Comparison of ENCODE assay signal across 24 mouse cellular contexts in genomic region chr10:75227381-75227780, GRCm38 (mm10). TPM values are rescaled to one million over a fixed set of nuclear protein-coding genes. Genes with fewer than 3 reads are reported as not detected.
DNase-seq lines count a peak whose midpoint lies in the region; ATAC-seq and TF ChIP-seq lines count a peak whose summit lies in the region.
"Had no signal": no experiment of that assay in that cellular context is flagged by ENCODE, and none has a peak within 500 bp of the region (broad histone marks: within the 10 kb centered on the region; RNA-seq: fewer than 3 reads in every experiment).

No protein-coding gene starts in this region.

- H3K27me3 ChIP-seq in G1E (ENCODE audit: insufficient read depth, low read length) = no peaks in the 10 kb centered on the region
- H3K27me3 ChIP-seq in intestine, postnatal 0 days (replicated peaks; ENCODE audit: control insufficient read depth, insufficient read depth, low read length) = no peaks in the 10 kb centered on the region
- H3K27me3 ChIP-seq: CH12.LX; embryonic facial prominence, embryonic 12.5 days; forebrain, embryonic 12.5 days; Patski had no signal

- no peak overlapping the region for H3K4me3 ChIP-seq in G1E (ENCODE audit: low read depth, low read length)
- no peak overlapping the region for H3K4me3 ChIP-seq in intestine, postnatal 0 days (ENCODE audit: low read depth, low read length)
- H3K4me3 ChIP-seq: embryonic facial prominence, embryonic 10.5 days; embryonic facial prominence, embryonic 12.5 days; forebrain, embryonic 12.5 days had no signal

- DNase-seq in adrenal gland, adult (ENCODE audit: inconsistent age in 2 of 2, low spot score in 1 of 2) = peak; percentile 37 to 77
- DNase-seq in adrenal gland, adult 8-10 months = no peak
- DNase-seq in G1E (ENCODE audit: low spot score) = no peak
- DNase-seq in kidney, postnatal 36 days = no peak
- DNase-seq: adrenal gland, adult 2 months; adrenal gland, postnatal 14 days; adrenal gland, postnatal 36 days; B cell, adult 2 months; cerebellum, adult 11-12 months; cerebellum, adult 2 months; cerebellum, adult 9-10 months; cerebellum, postnatal 10 days; cerebellum, postnatal 25 days had no signal

- no peak overlapping the region for H3K27ac ChIP-seq in intestine, postnatal 0 days (ENCODE audit: low read depth, low read length)
- H3K27ac ChIP-seq: embryonic facial prominence, embryonic 10.5 days; embryonic facial prominence, embryonic 12.5 days; forebrain, embryonic 12.5 days had no signal

- no peak overlapping the region for H3K9ac ChIP-seq in intestine, postnatal 0 days (ENCODE audit: low read depth, low read length)
- H3K9ac ChIP-seq: embryonic facial prominence, embryonic 12.5 days; forebrain, embryonic 12.5 days had no signal

- 58% methylated on average over 3 of the region's 3 CpGs for WGBS in intestine, postnatal 0 days

- H3K36me3 ChIP-seq in G1E (replicated peaks) = peaks cover 44% of the 10 kb centered on the region
- H3K36me3 ChIP-seq in intestine, postnatal 0 days (ENCODE audit: control insufficient read depth, insufficient read depth) = peaks cover 23% of the 10 kb centered on the region; the same call in 1 of the 2 replicates

- TF ChIP-seq CTCF in G1E (IDR thresholded peaks at IDR 0.05; ENCODE audit: low read depth, low read length) = no peak
- no peak for TF ChIP-seq CTCF in intestine, postnatal 0 days (IDR thresholded peaks at IDR 0.05; ENCODE audit: low read depth)

- H3K4me2 ChIP-seq in intestine, postnatal 0 days (replicated peaks; ENCODE audit: low read depth) = no peak overlapping the region
- H3K4me2 ChIP-seq: embryonic facial prominence, embryonic 12.5 days; forebrain, embryonic 12.5 days had no signal

- H3K4me1 ChIP-seq in G1E (ENCODE audit: insufficient read depth, low read depth, low read length) = peaks cover 10% of the 10 kb centered on the region
- H3K4me1 ChIP-seq in intestine, postnatal 0 days (replicated peaks; ENCODE audit: control insufficient read depth, insufficient read depth, low read length) = peaks cover 5% of the 10 kb centered on the region; the same call in 1 of the 2 replicates
- H3K4me1 ChIP-seq: forebrain, embryonic 12.5 days had no signal

- ATAC-seq in G1E (ENCODE audit: extremely low read depth, insufficient number of reproducible peaks, low FRiP score, poor library complexity, severe bottlenecking) = peak; percentile 28; the same call in 1 of the 2 replicates
- ATAC-seq in megakaryocyte progenitor cell, adult 5-6 weeks (replicated peaks; ENCODE audit: poor library complexity) = peak; percentile 36
- ATAC-seq in intestine, postnatal 0 days = no peak
- ATAC-seq: activated CD4-positive, CD25-positive, alpha-beta regulatory T cell, adult 4 months; CD4-positive, CD25-positive, alpha-beta regulatory T cell, adult 4 months; forebrain, embryonic 14.5 days; forebrain, embryonic 16.5 days; Patski had no signal

- H3K9me3 ChIP-seq in G1E (replicated peaks) = no peaks in the 10 kb centered on the region
- H3K9me3 ChIP-seq in intestine, postnatal 0 days (ENCODE audit: control insufficient read depth) = no peaks in the 10 kb centered on the region
- H3K9me3 ChIP-seq: embryonic facial prominence, embryonic 10.5 days; embryonic facial prominence, embryonic 12.5 days; forebrain, embryonic 12.5 days had no signal

RNA-seq across cellular contexts. Expression of gene Specc1l, which starts 15.5 kb away (rescaled TPM):
- 10 to 100 TPM; 62.7 to 81.0 (median 64.4) TPM for total RNA-seq in adrenal gland, adult 8-10 months (2022)
- total RNA-seq in G1E (2014; fragmentation: Nextera tagmentation) (24.2 and 27.4 TPM in 2 replicates), G1E (2017) (28.6 and 31.1 TPM in 2 replicates)
- polyA plus RNA-seq in G1E (2012) = 5.8 and 6.6 TPM in 2 replicates
- 20.0 and 21.7 TPM in 2 replicates for total RNA-seq in megakaryocyte progenitor cell, adult 5-6 weeks (2015)
- total RNA-seq in megakaryocyte progenitor cell, adult 5-6 weeks (2017) = 30.2 and 32.8 TPM in 2 replicates
- polyA plus RNA-seq in intestine, postnatal 0 days (2015; fragmentation: Nextera tagmentation; extraction: Ambion mirVana) = 13.0 and 14.2 TPM in 2 replicates

Comparison
In these comparisons a context has a peak if more than half of its experiments do, and no peak if none do; other contexts are left out.
1. DNase-seq: peak in adrenal gland, adult (2 of 2); none in adrenal gland, adult 8-10 months (single experiment), G1E (single experiment) and kidney, postnatal 36 days (0 of 2).